Mouse (Mus musculus) MEL (cell line): ENCODE data around the gene Ntn1. TPM values are rescaled to one million over a fixed set of nuclear protein-coding genes. Genes with fewer than 3 reads are reported as not detected.

ENCODE experiments used
- DNase-seq: peaks from one replicate; pipeline ENCODE4 v3.0.0; 2011; ENCODE audit warnings: low read depth, low spot score
- H3K27ac ChIP-seq: 2 replicates; pipeline ENCODE4 v1.5.1; 2012; ENCODE audit warnings: low read depth, mild to moderate bottlenecking, control low read depth, low read length, moderate library complexity; ENCODE audit not compliant: control insufficient read depth
- H3K27me3 ChIP-seq, 2 experiments: fragments of 150-350 bp in 1 of 2; sonication (generic) in 1 of 2; 2 replicates each; pipeline ENCODE4 v1.6.1; 2012; ENCODE audit warnings: low read length in 2 of 2, mild to moderate bottlenecking in 2 of 2, improper control_type of control experiment in 1 of 2, moderate library complexity in 1 of 2; ENCODE audit not compliant: insufficient read depth in 2 of 2, control insufficient read depth in 1 of 2
- H3K36me3 ChIP-seq, 2 experiments: 2 replicates each; pipeline ENCODE4 v1.6.1; 2012 to 2014; ENCODE audit warnings: low read length in 2 of 2, improper control_type of control experiment in 1 of 2, inconsistent platforms in 1 of 2, mild to moderate bottlenecking in 1 of 2; ENCODE audit not compliant: insufficient read depth in 2 of 2, control insufficient read depth in 1 of 2
- H3K4me1 ChIP-seq, 2 experiments: fragments of 150-350 bp in 1 of 2; sonication (generic) in 1 of 2; 2 replicates each; pipeline ENCODE4 v1.6.1; 2012; ENCODE audit warnings: low read length in 2 of 2, improper control_type of control experiment in 1 of 2, mild to moderate bottlenecking in 1 of 2; ENCODE audit not compliant: insufficient read depth in 2 of 2, control insufficient read depth in 1 of 2
- H3K4me3 ChIP-seq, 2 experiments: fragments of 150-350 bp in 1 of 2; sonication (generic) in 1 of 2; 2 replicates each; pipeline ENCODE4 v1.5.1; 2012; ENCODE audit warnings: low read depth in 2 of 2, low read length in 2 of 2, mild to moderate bottlenecking in 2 of 2, moderate library complexity in 2 of 2, control low read depth in 1 of 2, improper control_type of control experiment in 1 of 2; ENCODE audit not compliant: control insufficient read depth in 1 of 2, insufficient read depth in 1 of 2
- H3K79me2 ChIP-seq: 2 replicates; pipeline ENCODE4 v1.6.1; 2012; ENCODE audit warnings: mild to moderate bottlenecking, low read length, moderate library complexity; ENCODE audit not compliant: control insufficient read depth, poor library complexity, insufficient read depth
- H3K9ac ChIP-seq: 2 replicates; pipeline ENCODE4 v1.6.1; 2012; ENCODE audit warnings: low read depth, mild to moderate bottlenecking, control low read depth, low read length, moderate library complexity; ENCODE audit not compliant: control insufficient read depth, poor library complexity, severe bottlenecking
- H3K9me3 ChIP-seq: fragments of 150-350 bp; sonication (generic); replicated peaks from 2 replicates; pipeline ENCODE4 v1.6.1; 2012; ENCODE audit warnings: mild to moderate bottlenecking, low read length, improper control_type of control experiment, moderate library complexity; ENCODE audit not compliant: insufficient read depth
- BHLHE40 ChIP-seq: IDR thresholded peaks from 2 replicates; pipeline ENCODE4 v1.6.1; 2012; ENCODE audit warnings: low read depth, mild to moderate bottlenecking, inconsistent platforms, low read length, improper control_type of control experiment, borderline replicate concordance
- CTCF ChIP-seq, 3 experiments: IDR thresholded peaks in 2 of 3; conservative IDR thresholded peaks in 1 of 3; 2 replicates each; pipeline ENCODE4 v1.5.1; 2011 to 2012; ENCODE audit warnings: low read length in 3 of 3, low read depth in 2 of 3, mild to moderate bottlenecking in 2 of 3, improper control_type of control experiment in 1 of 3, inconsistent platforms in 1 of 3, mixed read lengths in 1 of 3, moderate library complexity in 1 of 3; ENCODE audit not compliant: control insufficient read depth in 1 of 3, insufficient read depth in 1 of 3, poor library complexity in 1 of 3, severe bottlenecking in 1 of 3
- ELF1 ChIP-seq: IDR thresholded peaks from 2 replicates; pipeline ENCODE4 v1.6.1; 2014; ENCODE audit warnings: low read depth, mild to moderate bottlenecking, inconsistent platforms, low read length, improper control_type of control experiment, moderate library complexity
- EP300 ChIP-seq, 2 experiments: IDR thresholded peaks; 2 replicates each; pipeline ENCODE4 v1.6.1; 2011; ENCODE audit warnings: improper control_type of control experiment in 2 of 2, low read length in 2 of 2, low read depth in 1 of 2, mild to moderate bottlenecking in 1 of 2
- ETS1 ChIP-seq: IDR thresholded peaks from 2 replicates; pipeline ENCODE4 v1.6.1; 2012; ENCODE audit warnings: low read depth, mild to moderate bottlenecking, inconsistent platforms, low read length, improper control_type of control experiment, moderate library complexity
- HCFC1 ChIP-seq: IDR thresholded peaks from 2 replicates; pipeline ENCODE4 v1.6.1; 2012; ENCODE audit warnings: low read depth, mild to moderate bottlenecking, inconsistent platforms, low read length, improper control_type of control experiment, moderate library complexity
- MAZ ChIP-seq: IDR thresholded peaks from 2 replicates; pipeline ENCODE4 v1.6.1; 2012; ENCODE audit warnings: low read depth, mild to moderate bottlenecking, inconsistent platforms, low read length, improper control_type of control experiment
- MEF2A ChIP-seq: IDR thresholded peaks from 2 replicates; pipeline ENCODE4 v1.6.1; 2014; ENCODE audit warnings: low read depth, mild to moderate bottlenecking, inconsistent platforms, low read length, improper control_type of control experiment; ENCODE audit not compliant: poor library complexity, insufficient replicate concordance, severe bottlenecking; ENCODE audit errors: extremely low read depth
- MYC ChIP-seq: IDR thresholded peaks from 2 replicates; pipeline ENCODE4 v1.6.1; 2011; ENCODE audit warnings: low read depth, mild to moderate bottlenecking, low read length, improper control_type of control experiment, moderate library complexity
- RCOR1 ChIP-seq: IDR thresholded peaks from 2 replicates; pipeline ENCODE4 v1.6.1; 2012; ENCODE audit warnings: low read depth, mild to moderate bottlenecking, inconsistent platforms, low read length, improper control_type of control experiment
- SMC3 ChIP-seq: IDR thresholded peaks from 2 replicates; pipeline ENCODE4 v1.6.1; 2011; ENCODE audit warnings: low read depth, low read length, improper control_type of control experiment
- ZC3H11A ChIP-seq: IDR thresholded peaks from 2 replicates; pipeline ENCODE4 v1.6.1; 2012; ENCODE audit warnings: low read depth, mild to moderate bottlenecking, inconsistent platforms, low read length, improper control_type of control experiment
- polyA plus RNA-seq, 2 experiments: library from polyadenylated mRNA; stranded (reverse) in 1 of 2; unstranded in 1 of 2; fragments of >175 nt in 1 of 2; fragments of >200 nt in 1 of 2; gene quantifications; 2 replicates each; pipeline versions ENCODE4 v1.2.1 to v1.2.4; 2012; ENCODE audit warnings: low replicate concordance in 2 of 2, low read depth in 1 of 2; ENCODE audit not compliant: insufficient read length in 2 of 2, insufficient read depth in 1 of 2, missing spikeins in 1 of 2
- total RNA-seq: library from RNA; depleted of rRNA; stranded (reverse); fragments of 300-350 nt; gene quantifications from 2 replicates; pipeline ENCODE4 v1.2.3, GENCODE M21; 2012

The Ntn1 gene
- total and polyA plus RNA-seq, 3 experiments: not detected

DNA sequence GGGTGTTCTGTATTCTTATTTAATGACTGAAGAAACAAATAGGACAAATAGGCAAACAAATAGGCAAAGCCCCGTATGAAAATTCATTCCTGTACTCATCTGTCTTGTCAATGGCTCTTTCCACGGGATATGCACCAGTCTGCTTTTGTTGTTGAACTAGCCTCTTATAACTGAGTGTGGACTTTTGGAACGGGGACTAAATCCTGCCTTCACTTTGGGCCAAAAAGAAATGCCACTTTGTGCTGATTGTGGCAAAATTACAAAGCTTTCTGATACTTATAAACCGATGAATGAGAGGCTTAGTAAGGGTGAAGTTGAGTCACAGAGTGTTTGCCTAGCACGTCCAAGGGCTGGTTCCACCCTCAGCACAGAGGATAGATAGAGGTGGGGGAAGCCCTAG is 53.1 kb downstream of the Ntn1 start:
- Histone ChIP-seq H3K9me3 (no peaks in the 10 kb centered on the region), H3K27ac (no peak overlapping the region), H3K4me1 (no peaks in the 10 kb centered on the region), H3K79me2 (no peaks in the 10 kb centered on the region), H3K9ac (no peak overlapping the region), H3K27me3 (no peaks in the 10 kb centered on the region), H3K4me3 (no peak overlapping the region), H3K36me3 (no peaks in the 10 kb centered on the region)
- DNase-seq: no peak
- no peak for TF ChIP-seq MYC
- no peak for TF ChIP-seq MEF2A
- TF ChIP-seq ZC3H11A: no peak
- TF ChIP-seq CTCF (IDR thresholded peaks at IDR 0.05 in 2 of 3, conservative IDR thresholded peaks at IDR 0.05 in 1 of 3; ENCODE audit: control insufficient read depth in 1 of 3, insufficient read depth in 1 of 3, low read depth in 2 of 3, low read length in 3 of 3, poor library complexity in 1 of 3, severe bottlenecking in 1 of 3): no peak
- TF ChIP-seq SMC3: no peak
- TF ChIP-seq, all 39 proteins: peak for 0

- Histone ChIP-seq H3K9me3 (no peaks in the 10 kb centered on the region), H3K9ac (no peak overlapping the region), H3K27ac (no peak overlapping the region), H3K4me3 (no peak overlapping the region), H3K27me3 (no peaks in the 10 kb centered on the region), H3K36me3 (no peaks in the 10 kb centered on the region), H3K4me1 (no peaks in the 10 kb centered on the region), H3K79me2 (no peaks in the 10 kb centered on the region)
- no peak for TF ChIP-seq BHLHE40
- TF ChIP-seq HCFC1: no peak
- no peak for TF ChIP-seq MAZ
- TF ChIP-seq MYC: no peak
- no peak for TF ChIP-seq RCOR1
- TF ChIP-seq ETS1: no peak
- DNase-seq: no peak
Measured at GRCm38 (mm10) chr11:68346099-68346498, 54.5 kb downstream of the Ntn1 start.

GRCm38 (mm10) chr11:68344221-68344620 is 56.4 kb downstream of the Ntn1 start:
- no peaks in the 10 kb centered on the region for H3K27me3 ChIP-seq
- no peak for TF ChIP-seq ELF1
- no peak for TF ChIP-seq CTCF (IDR thresholded peaks at IDR 0.05 in 2 of 3, conservative IDR thresholded peaks at IDR 0.05 in 1 of 3; ENCODE audit: control insufficient read depth in 1 of 3, insufficient read depth in 1 of 3, low read depth in 2 of 3, low read length in 3 of 3, poor library complexity in 1 of 3, severe bottlenecking in 1 of 3)
- no peak for TF ChIP-seq EP300 (IDR thresholded peaks at IDR 0.05; ENCODE audit: low read depth in 1 of 2, low read length in 2 of 2)
- no peak overlapping the region for H3K27ac ChIP-seq
- H3K9me3 ChIP-seq: no peaks in the 10 kb centered on the region
- DNase-seq: no peak
- H3K79me2 ChIP-seq: no peaks in the 10 kb centered on the region
- no peak overlapping the region for H3K4me3 ChIP-seq
- no peaks in the 10 kb centered on the region for H3K4me1 ChIP-seq
- H3K9ac ChIP-seq: no peak overlapping the region
- no peaks in the 10 kb centered on the region for H3K36me3 ChIP-seq
